Mouse (Mus musculus): ENCODE results near the gene Pon1.

DNA sequence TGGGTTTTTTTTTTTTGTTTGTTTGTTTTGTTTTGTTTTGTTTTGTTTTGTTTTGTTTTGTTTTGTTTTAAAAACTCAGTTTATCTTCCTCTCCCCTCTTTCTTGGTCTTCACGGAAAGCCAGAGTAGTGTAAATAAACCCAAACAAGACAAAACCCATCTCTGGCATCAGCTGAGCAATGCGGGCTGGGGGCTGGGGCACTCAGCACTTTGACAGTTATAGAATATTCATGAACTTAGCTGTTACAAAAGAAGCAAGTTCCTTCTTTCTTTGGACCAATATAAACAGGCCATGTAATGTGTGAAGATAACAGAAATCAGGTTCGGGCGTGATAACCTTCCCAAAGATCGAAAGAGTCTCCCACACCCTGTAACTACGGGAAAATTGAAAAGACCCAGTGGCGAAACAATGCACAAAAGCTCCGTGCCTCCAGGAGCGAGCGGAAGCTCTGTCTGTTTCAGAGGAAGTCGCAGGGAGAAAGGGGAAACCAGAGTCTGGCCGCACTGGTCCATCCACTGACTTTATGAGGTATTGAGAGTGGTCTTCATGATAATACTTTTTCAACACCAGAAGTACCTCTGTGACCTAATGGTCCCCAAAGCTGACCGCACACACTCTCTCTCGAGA, 26.6 kb downstream of the Pon1 start:
- no peak for TF ChIP-seq CTCF (IDR thresholded peaks at IDR 0.05; ENCODE audit: low read depth, low read length)
- no peak for TF ChIP-seq EP300 (IDR thresholded peaks at IDR 0.05; ENCODE audit: insufficient read depth, low read depth, low read length)
- TF ChIP-seq POLR2A (IDR thresholded peaks at IDR 0.05; ENCODE audit: insufficient read depth, low read length), result no peak
